In genomic region chr5:129879888-129880287, GRCm38 (mm10) we compare ENCODE assay signal across 27 mouse cellular contexts. TPM values are rescaled to one million over a fixed set of nuclear protein-coding genes. Genes with fewer than 3 reads are reported as not detected.
DNase-seq lines count a peak whose midpoint lies in the region; ATAC-seq and TF ChIP-seq lines count a peak whose summit lies in the region.
"Had no signal": no experiment of that assay in that cellular context is flagged by ENCODE, and none has a peak within 500 bp of the region (broad histone marks: within the 10 kb centered on the region; RNA-seq: fewer than 3 reads in every experiment).

No protein-coding gene starts in this region.

- TF ChIP-seq RAD21 in CH12.LX (IDR thresholded peaks at IDR 0.05; ENCODE audit: low read depth, low read length): no peak

- 67% methylated on average over 3 of the region's 3 CpGs for WGBS in embryonic facial prominence, embryonic 12.5 days
- WGBS in embryonic facial prominence, embryonic 10.5 days: 65% methylated on average over 3 of the region's 3 CpGs

- 0 out of 2 replicates have a peak overlapping the region, but pooled peaks have one; percentile 7 for H3K27ac ChIP-seq in embryonic facial prominence, embryonic 12.5 days
- H3K27ac ChIP-seq in embryonic facial prominence, embryonic 10.5 days (replicated peaks): no peak overlapping the region
- no peak overlapping the region for H3K27ac ChIP-seq in CH12.LX (ENCODE audit: insufficient read depth, low read depth)
- H3K27ac ChIP-seq: embryonic facial prominence, embryonic 13.5 days; embryonic facial prominence, embryonic 15.5 days; forebrain, embryonic 10.5 days; forebrain, embryonic 12.5 days had no signal

- H3K79me2 ChIP-seq in CH12.LX (replicated peaks; ENCODE audit: control insufficient read depth, extremely low read depth, insufficient read depth, poor library complexity, severe bottlenecking): peaks cover 14% of the 10 kb centered on the region

- no peak for TF ChIP-seq EP300 in CH12.LX (IDR thresholded peaks at IDR 0.05; ENCODE audit: low read length)

- no peaks in the 10 kb centered on the region for H3K27me3 ChIP-seq in embryonic facial prominence, embryonic 12.5 days
- H3K27me3 ChIP-seq in embryonic facial prominence, embryonic 10.5 days (replicated peaks; ENCODE audit: low read depth, poor library complexity, severe bottlenecking): no peaks in the 10 kb centered on the region
- H3K27me3 ChIP-seq in CH12.LX (replicated peaks): no peaks in the 10 kb centered on the region
- H3K27me3 ChIP-seq: embryonic facial prominence, embryonic 13.5 days; embryonic facial prominence, embryonic 15.5 days; forebrain, embryonic 12.5 days; Patski had no signal

- no peak overlapping the region for H3K9ac ChIP-seq in embryonic facial prominence, embryonic 12.5 days
- H3K9ac ChIP-seq in CH12.LX (ENCODE audit: insufficient read depth, low read depth): no peak overlapping the region
- H3K9ac ChIP-seq: embryonic facial prominence, embryonic 13.5 days; embryonic facial prominence, embryonic 15.5 days; forebrain, embryonic 12.5 days had no signal

- no peak overlapping the region for H3K4me3 ChIP-seq in embryonic facial prominence, embryonic 12.5 days
- no peak overlapping the region for H3K4me3 ChIP-seq in embryonic facial prominence, embryonic 10.5 days
- no peak overlapping the region for H3K4me3 ChIP-seq in CH12.LX (replicated peaks in 1 of 3; ENCODE audit: low read depth in 2 of 3, low read length in 2 of 3, poor library complexity in 1 of 3)
- H3K4me3 ChIP-seq: embryonic facial prominence, embryonic 13.5 days; embryonic facial prominence, embryonic 15.5 days; erythroblast, embryonic 14.5 days; forebrain, embryonic 10.5 days; forebrain, embryonic 12.5 days had no signal

- no peaks in the 10 kb centered on the region for H3K9me3 ChIP-seq in embryonic facial prominence, embryonic 12.5 days
- H3K9me3 ChIP-seq in embryonic facial prominence, embryonic 10.5 days: no peaks in the 10 kb centered on the region
- no peaks in the 10 kb centered on the region for H3K9me3 ChIP-seq in CH12.LX (replicated peaks; ENCODE audit: low read length)
- H3K9me3 ChIP-seq: embryonic facial prominence, embryonic 13.5 days; embryonic facial prominence, embryonic 15.5 days; forebrain, embryonic 10.5 days; forebrain, embryonic 12.5 days had no signal

- H3K4me2 ChIP-seq in embryonic facial prominence, embryonic 12.5 days (replicated peaks): no peak overlapping the region
- H3K4me2 ChIP-seq in CH12.LX (ENCODE audit: insufficient read depth, low read depth, poor library complexity, severe bottlenecking): no peak overlapping the region
- H3K4me2 ChIP-seq: embryonic facial prominence, embryonic 13.5 days; embryonic facial prominence, embryonic 15.5 days; forebrain, embryonic 12.5 days had no signal

- TF ChIP-seq CTCF in CH12.LX (conservative IDR thresholded peaks at IDR 0.05 in 1 of 2, IDR thresholded peaks at IDR 0.05 in 1 of 2; ENCODE audit: low read depth in 2 of 2, low read length in 2 of 2): no peak

- peaks cover 34% of the 10 kb centered on the region for H3K36me3 ChIP-seq in embryonic facial prominence, embryonic 12.5 days
- H3K36me3 ChIP-seq in embryonic facial prominence, embryonic 10.5 days (replicated peaks): peaks cover 51% of the 10 kb centered on the region
- peaks cover 28 to 40% of the 10 kb centered on the region in 2 experiments for H3K36me3 ChIP-seq in CH12.LX (replicated peaks in 1 of 2; ENCODE audit: control insufficient read depth in 1 of 2, insufficient read depth in 1 of 2, low read length in 1 of 2)

- no peak for ATAC-seq in embryonic facial prominence, embryonic 12.5 days (ENCODE audit: insufficient number of reproducible peaks, insufficient read depth, low FRiP score, low TSS enrichment)
- ATAC-seq: activated CD4-positive, CD25-positive, alpha-beta regulatory T cell, adult 4 months; CD4-positive, CD25-positive, alpha-beta regulatory T cell, adult 4 months; forebrain, embryonic 14.5 days; forebrain, embryonic 16.5 days; Patski had no signal

- dilution Hi-C loops in CH12.LX (cut with MboI; ENCODE audit: extremely low pct_ligation_motif_present, extremely low pct_unique_long_range_greater_than_20kb, low sequenced_read_pairs): no loop called here

- H3K4me1 ChIP-seq in embryonic facial prominence, embryonic 12.5 days: no peaks in the 10 kb centered on the region; the same call in 1 of the 2 replicates
- H3K4me1 ChIP-seq in embryonic facial prominence, embryonic 10.5 days: no peaks in the 10 kb centered on the region
- H3K4me1 ChIP-seq in CH12.LX (ENCODE audit: control insufficient read depth in 1 of 2, insufficient read depth in 2 of 2): peaks cover 3 to 4% of the 10 kb centered on the region in 2 experiments; a peak in 2 of 4 replicates
- H3K4me1 ChIP-seq: embryonic facial prominence, embryonic 13.5 days; embryonic facial prominence, embryonic 15.5 days; forebrain, embryonic 10.5 days; forebrain, embryonic 12.5 days had no signal

- no peak for DNase-seq in embryonic facial prominence, embryonic 10.5 days (ENCODE audit: low spot score)
- DNase-seq in CH12.LX (ENCODE audit: extremely low read depth) (no peak), adipocyte (ENCODE audit: low spot score) (peak; percentile 29)
- peak; percentile 52 for DNase-seq in testis, postnatal 14 days (ENCODE audit: low spot score)
- DNase-seq in heart, postnatal 25 days (ENCODE audit: low spot score): no peak
- no peak for DNase-seq in retina, embryonic 14.5 days (ENCODE audit: low spot score)
- DNase-seq: adrenal gland, adult 2 months; adrenal gland, postnatal 10 days; adrenal gland, postnatal 25 days; B cell, adult 2 months; cerebellum, adult 11 months; cerebellum, adult 18-20 months; cerebellum, adult 8-10 months; cerebellum, adult 9-11 months; cerebellum, postnatal 36 days; embryo, embryonic 11 days had no signal

- in situ Hi-C loops in CH12.LX (cut with MboI; ENCODE audit: low pct_ligation_motif_present, low pct_unique_long_range_greater_than_20kb, low sequenced_read_pairs): no loop called here

- TF ChIP-seq POLR2A in CH12.LX (IDR thresholded peaks at IDR 0.05; ENCODE audit: low read depth, low read length): no peak

- intact Hi-C loops in heart, postnatal 25 days (cut with DNase I): loop anchor here (5.0 kb wide), 1 partner anchor 268 kb away; no protein-coding TSS in a partner anchor

TF ChIP-seq in CH12.LX, 34 proteins besides CTCF, POLR2A, EP300 and RAD21:
- TF ChIP-seq HCFC1 (IDR thresholded peaks at IDR 0.05; ENCODE audit: low read depth, low read length): no peak
- peak; percentile 77 for TF ChIP-seq POLR2AphosphoS2 (IDR thresholded peaks at IDR 0.05; ENCODE audit: low read depth, low read length)

RNA-seq across cellular contexts. Expression of gene Chchd2, which starts 7.4 kb away (rescaled TPM):
- 862 and 908 TPM in 2 replicates for polyA plus RNA-seq in embryonic facial prominence, embryonic 12.5 days (2016; fragmentation: Nextera tagmentation; extraction: Ambion mirVana)
- 1,193 and 1,199 TPM in 2 replicates for polyA plus RNA-seq in embryonic facial prominence, embryonic 10.5 days (2016; fragmentation: Nextera tagmentation; extraction: Ambion mirVana)
- total RNA-seq in CH12.LX (2012; rRNA removed): 552 and 592 TPM in 2 replicates
- 988 and 1,007 TPM in 2 replicates for total RNA-seq in CH12.LX (2014; rRNA removed)
- 346 and 370 TPM in 2 replicates for polyA plus RNA-seq in CH12.LX (2012; ENCODE audit: insufficient read length, low read depth)
- 1,000 to 10,000 TPM; 1,029 to 1,056 TPM for total RNA-seq in heart, postnatal 25 days (2021)

RNA-seq across cellular contexts. Expression of gene Zbed5, which starts 15.6 kb away (rescaled TPM):
- polyA plus RNA-seq in embryonic facial prominence, embryonic 12.5 days (2016; fragmentation: Nextera tagmentation; extraction: Ambion mirVana): 11.5 and 12.3 TPM in 2 replicates
- 7.4 and 7.7 TPM in 2 replicates for polyA plus RNA-seq in embryonic facial prominence, embryonic 10.5 days (2016; fragmentation: Nextera tagmentation; extraction: Ambion mirVana)
- total RNA-seq in CH12.LX (2012; rRNA removed) (4.5 and 5.4 TPM in 2 replicates), CH12.LX (2014; rRNA removed) (6.4 and 7.4 TPM in 2 replicates)
- polyA plus RNA-seq in CH12.LX (2012; ENCODE audit: insufficient read length, low read depth): 4.9 and 5.1 TPM in 2 replicates
- total RNA-seq in heart, postnatal 25 days (2021): under 1 TPM; 0.21 to 0.31 TPM

RNA-seq across cellular contexts. Expression of gene Phkg1, which starts 18.5 kb away (rescaled TPM):
- 0.14 and 0.24 TPM in 2 replicates for polyA plus RNA-seq in embryonic facial prominence, embryonic 12.5 days (2016; fragmentation: Nextera tagmentation; extraction: Ambion mirVana)
- polyA plus RNA-seq in embryonic facial prominence, embryonic 10.5 days (2016; fragmentation: Nextera tagmentation; extraction: Ambion mirVana): 0.11 and 0.19 TPM in 2 replicates
- total RNA-seq in CH12.LX (2012; rRNA removed): 0.21 and 0.25 TPM in 2 replicates
- total RNA-seq in CH12.LX (2014; rRNA removed): 0.23 TPM in 1 of 2 replicates, not detected in the other
- 0.16 and 0.61 TPM in 2 replicates for polyA plus RNA-seq in CH12.LX (2012; ENCODE audit: insufficient read length, low read depth)
- 10 to 100 TPM; 16.1 to 18.4 TPM for total RNA-seq in heart, postnatal 25 days (2021)
- polyA plus RNA-seq: erythroblast, embryonic 14.5 days had no signal

RNA-seq across cellular contexts. Expression of gene Nupr1l, which starts 28.5 kb away (rescaled TPM):
- polyA plus RNA-seq in embryonic facial prominence, embryonic 12.5 days (2016; fragmentation: Nextera tagmentation; extraction: Ambion mirVana): 4.2 and 4.5 TPM in 2 replicates
- 3.5 and 3.7 TPM in 2 replicates for polyA plus RNA-seq in embryonic facial prominence, embryonic 10.5 days (2016; fragmentation: Nextera tagmentation; extraction: Ambion mirVana)
- 0.46 and 0.68 TPM in 2 replicates for total RNA-seq in CH12.LX (2012; rRNA removed)
- total RNA-seq in CH12.LX (2014; rRNA removed): 0.46 TPM in 1 of 2 replicates, not detected in the other
- polyA plus RNA-seq in CH12.LX (2012; ENCODE audit: insufficient read length, low read depth): not detected in 2 replicates
- total RNA-seq in heart, postnatal 25 days (2021): 1 to 10 TPM; 1.1 to 1.5 TPM
- polyA plus RNA-seq: activated CD4-positive, CD25-positive, alpha-beta regulatory T cell, adult 4 months; erythroblast, embryonic 14.5 days had no signal

RNA-seq across cellular contexts. Expression of gene Sumf2, which starts 33.1 kb away (rescaled TPM):
- 84.3 and 88.4 TPM in 2 replicates for polyA plus RNA-seq in embryonic facial prominence, embryonic 12.5 days (2016; fragmentation: Nextera tagmentation; extraction: Ambion mirVana)
- polyA plus RNA-seq in embryonic facial prominence, embryonic 10.5 days (2016; fragmentation: Nextera tagmentation; extraction: Ambion mirVana): 44.3 and 44.9 TPM in 2 replicates
- 43.0 and 47.8 TPM in 2 replicates for total RNA-seq in CH12.LX (2012; rRNA removed)
- total RNA-seq in CH12.LX (2014; rRNA removed): 30.7 and 34.6 TPM in 2 replicates
- polyA plus RNA-seq in CH12.LX (2012; ENCODE audit: insufficient read length, low read depth): 39.7 and 50.3 TPM in 2 replicates
- total RNA-seq in heart, postnatal 25 days (2021): 10 to 100 TPM; 10.0 to 12.2 TPM

Comparison
In these comparisons a context has a peak if more than half of its experiments do, and no peak if none do; other contexts are left out.
1. DNase-seq: peak in adipocyte (single experiment) and testis, postnatal 14 days (single experiment); none in embryonic facial prominence, embryonic 10.5 days (single experiment), CH12.LX (single experiment), heart, postnatal 25 days (single experiment) and retina, embryonic 14.5 days (single experiment).